In the genomic region with DNA sequence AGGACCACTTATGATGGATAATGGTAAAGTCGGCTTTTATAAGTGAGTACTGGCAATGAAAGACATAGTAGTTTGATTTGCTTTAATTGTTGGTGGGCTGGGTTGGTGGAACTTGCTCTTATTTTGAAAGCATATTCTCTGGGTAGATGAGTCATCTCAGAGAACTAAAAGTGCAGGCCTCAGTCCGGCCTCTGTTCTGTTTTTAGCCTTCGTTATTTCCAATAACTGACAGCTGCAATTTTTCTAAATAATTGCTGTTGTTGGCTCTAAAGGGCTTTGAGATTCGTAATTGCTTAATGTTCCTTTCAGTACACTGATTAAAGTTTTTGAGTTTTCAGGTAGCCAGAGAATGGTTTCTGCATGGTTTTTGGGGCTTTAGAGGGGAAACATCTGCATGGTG, we compare ENCODE assay signal across 22 mouse cellular contexts.
A peak's percentile ranks its signal among the peaks of the same experiment; 100 is the strongest.
DNase-seq lines count a peak whose midpoint lies in the region; ATAC-seq and TF ChIP-seq lines count a peak whose summit lies in the region.
"Had no signal": no experiment of that assay in that cellular context is flagged by ENCODE, and none has a peak within 500 bp of the region (broad histone marks: within the 10 kb centered on the region; RNA-seq: fewer than 3 reads in every experiment).

No protein-coding gene starts in this region.

- ATAC-seq in heart, postnatal 0 days (ENCODE audit: insufficient read depth, low read depth), result no peak
- ATAC-seq: forebrain, postnatal 0 days had no signal

- no peak overlapping the region for H3K4me2 ChIP-seq in heart, postnatal 0 days (ENCODE audit: low read depth, low read length)
- H3K4me2 ChIP-seq: embryonic facial prominence, embryonic 15.5 days; hindbrain, embryonic 13.5 days; limb, embryonic 13.5 days; lung, embryonic 15.5 days; midbrain, embryonic 15.5 days; stomach, embryonic 15.5 days had no signal

- DNase-seq in gastrocnemius, adult 2 months, result no peak
- no peak for DNase-seq in gastrocnemius, postnatal 25 days
- peak; percentile 52 for DNase-seq in heart, postnatal 0 days (ENCODE audit: low spot score)
- DNase-seq in heart, postnatal 25 days (ENCODE audit: low spot score), result no peak
- DNase-seq in 416B (ENCODE audit: low read depth) (peak; percentile 62), adipocyte (ENCODE audit: low spot score) (peak; percentile 32)
- no peak for DNase-seq in cerebellum, adult 8-10 months
- no peak for DNase-seq in left cerebral cortex, postnatal 4 days
- DNase-seq: adrenal gland, adult 8-10 months; cerebellum, adult 11-12 months; cerebellum, postnatal 25 days; embryo, embryonic 11 days; forebrain, postnatal 0 days; right cerebral cortex, postnatal 25 days had no signal

- no peaks in the 10 kb centered on the region for H3K36me3 ChIP-seq in heart, postnatal 0 days (replicated peaks; ENCODE audit: control insufficient read depth, insufficient read depth, low read length)
- H3K36me3 ChIP-seq: embryonic facial prominence, embryonic 15.5 days; forebrain, embryonic 10.5 days; hindbrain, embryonic 13.5 days; limb, embryonic 13.5 days; lung, embryonic 15.5 days; midbrain, embryonic 15.5 days; stomach, embryonic 15.5 days had no signal

- 58% methylated on average over 4 of the region's 4 CpGs for WGBS in heart, postnatal 0 days

- H3K27ac ChIP-seq in gastrocnemius, adult 2 months, result peak overlapping the region; percentile 74
- peak overlapping the region; percentile 54 for H3K27ac ChIP-seq in heart, postnatal 0 days (ENCODE audit: low read depth)
- H3K27ac ChIP-seq: embryonic facial prominence, embryonic 15.5 days; forebrain, embryonic 10.5 days; hindbrain, embryonic 13.5 days; limb, embryonic 13.5 days; liver, embryonic 14.5 days; lung, embryonic 15.5 days; midbrain, embryonic 15.5 days; stomach, embryonic 15.5 days had no signal

- TF ChIP-seq CTCF in gastrocnemius, adult 2 months (IDR thresholded peaks at IDR 0.05), result no peak
- no peak for TF ChIP-seq CTCF in heart, postnatal 0 days (IDR thresholded peaks at IDR 0.05; ENCODE audit: low read depth)

- H3K4me1 ChIP-seq in heart, postnatal 0 days (ENCODE audit: control insufficient read depth, insufficient read depth), result no peaks in the 10 kb centered on the region
- H3K4me1 ChIP-seq: lung, embryonic 15.5 days; midbrain, embryonic 15.5 days; stomach, embryonic 15.5 days had no signal

- H3K4me3 ChIP-seq in gastrocnemius, adult 2 months, result no peak overlapping the region
- no peak overlapping the region for H3K4me3 ChIP-seq in heart, postnatal 0 days (ENCODE audit: low read depth, low read length)
- H3K4me3 ChIP-seq: embryonic facial prominence, embryonic 15.5 days; forebrain, embryonic 10.5 days; hindbrain, embryonic 13.5 days; limb, embryonic 13.5 days; lung, embryonic 15.5 days; midbrain, embryonic 15.5 days; stomach, embryonic 15.5 days had no signal

- H3K9ac ChIP-seq in heart, postnatal 0 days (replicated peaks; ENCODE audit: low read depth, low read length), result no peak overlapping the region
- H3K9ac ChIP-seq: embryonic facial prominence, embryonic 15.5 days; forebrain, postnatal 0 days; hindbrain, embryonic 13.5 days; limb, embryonic 13.5 days; liver, embryonic 14.5 days; lung, embryonic 15.5 days; midbrain, embryonic 15.5 days; stomach, embryonic 15.5 days had no signal

- intact Hi-C loops in gastrocnemius, adult 2 months (cut with DNase I), result no loop called here
- intact Hi-C loops in heart, postnatal 25 days (cut with DNase I), result no loop called here
- intact Hi-C loops in left cerebral cortex, postnatal 4 days (cut with DNase I), result no loop called here

- no peaks in the 10 kb centered on the region for H3K27me3 ChIP-seq in heart, postnatal 0 days (ENCODE audit: control insufficient read depth, insufficient read depth, low read length)
- H3K27me3 ChIP-seq: embryonic facial prominence, embryonic 15.5 days; hindbrain, embryonic 13.5 days; limb, embryonic 13.5 days; lung, embryonic 15.5 days; midbrain, embryonic 15.5 days; stomach, embryonic 15.5 days had no signal

- H3K9me3 ChIP-seq in heart, postnatal 0 days (replicated peaks; ENCODE audit: control insufficient read depth, low read length), result no peaks in the 10 kb centered on the region
- H3K9me3 ChIP-seq: embryonic facial prominence, embryonic 15.5 days; forebrain, embryonic 10.5 days; hindbrain, embryonic 13.5 days; limb, embryonic 13.5 days; lung, embryonic 15.5 days; midbrain, embryonic 15.5 days; stomach, embryonic 15.5 days had no signal

- TF ChIP-seq EP300 in heart, postnatal 0 days (IDR thresholded peaks at IDR 0.05; ENCODE audit: low read depth), result no peak

Comparison
In these comparisons a context has a peak if more than half of its experiments do, and no peak if none do; other contexts are left out.
1. DNase-seq: peak in heart, postnatal 0 days (single experiment), 416B (single experiment) and adipocyte (single experiment); none in gastrocnemius, adult 2 months (single experiment), gastrocnemius, postnatal 25 days (single experiment), heart, postnatal 25 days (single experiment), cerebellum, adult 8-10 months (single experiment) and left cerebral cortex, postnatal 4 days (single experiment).